Mouse (Mus musculus) intestine, embryonic 16.5 days (tissue): ENCODE data around the gene Abhd12b. TPM values are rescaled to one million over a fixed set of nuclear protein-coding genes. Genes with fewer than 3 reads are reported as not detected.

ENCODE experiments used
- ATAC-seq: fragments of 200-750 bp; cut with Nextera tagmentation; 2 replicates; pipeline ENCODE4 v1.8.0; 2017; ENCODE audit warnings: moderate TSS enrichment, moderate library complexity
- H3K27ac ChIP-seq: fragments of 300-500 bp; sonication (generic); 2 replicates; pipeline ENCODE4 v1.5.1; 2014; ENCODE audit warnings: mild to moderate bottlenecking, low read length
- H3K27me3 ChIP-seq: fragments of 300-500 bp; sonication (generic); replicated peaks from 2 replicates; pipeline ENCODE4 v1.6.1; 2014; ENCODE audit warnings: low read length, control low read depth, mixed read lengths; ENCODE audit not compliant: control insufficient read depth, insufficient read depth
- H3K36me3 ChIP-seq: fragments of 300-500 bp; sonication (generic); 2 replicates; pipeline ENCODE4 v1.6.1; 2014; ENCODE audit warnings: low read length, control low read depth; ENCODE audit not compliant: control insufficient read depth, insufficient read depth
- H3K4me1 ChIP-seq: fragments of 300-500 bp; sonication (generic); 2 replicates; pipeline ENCODE4 v1.6.1; 2014; ENCODE audit warnings: low read length, control low read depth, mixed read lengths; ENCODE audit not compliant: control insufficient read depth, insufficient read depth
- H3K4me2 ChIP-seq: fragments of 300-500 bp; sonication (generic); 2 replicates; pipeline ENCODE4 v1.6.1; 2014; ENCODE audit warnings: low read depth, low read length, control low read depth
- H3K4me3 ChIP-seq: fragments of 300-500 bp; sonication (generic); 2 replicates; pipeline ENCODE4 v1.5.1; 2014; ENCODE audit warnings: mild to moderate bottlenecking, low read length
- H3K9ac ChIP-seq: fragments of 300-500 bp; sonication (generic); 2 replicates; pipeline ENCODE4 v1.6.1; 2014; ENCODE audit warnings: low read depth, low read length
- H3K9me3 ChIP-seq: fragments of 300-500 bp; sonication (generic); 2 replicates; pipeline ENCODE4 v1.6.1; 2016; ENCODE audit warnings: low read length, control low read depth; ENCODE audit not compliant: control insufficient read depth
- WGBS: fragments of 180-500 bp; shearing (Covaris S2); extraction: QIAGEN DNeasy Blood & Tissue Kit; methylation state at CpG from one replicate; pipeline ENCODE4 v1.1.7; 2014; 5-methylcytosine and 5-hydroxymethylcytosine counted together
- polyA plus RNA-seq: library from polyadenylated mRNA; unstranded; fragments of >200 nt; fragmentation: Nextera tagmentation; extraction: Ambion mirVana; gene quantifications from 2 replicates; pipeline ENCODE4 v1.2.1, GENCODE M21; 2015

Abhd12b gene
- polyA plus RNA-seq, 1 experiment from 2014 or later: 0.23 TPM

DNA sequence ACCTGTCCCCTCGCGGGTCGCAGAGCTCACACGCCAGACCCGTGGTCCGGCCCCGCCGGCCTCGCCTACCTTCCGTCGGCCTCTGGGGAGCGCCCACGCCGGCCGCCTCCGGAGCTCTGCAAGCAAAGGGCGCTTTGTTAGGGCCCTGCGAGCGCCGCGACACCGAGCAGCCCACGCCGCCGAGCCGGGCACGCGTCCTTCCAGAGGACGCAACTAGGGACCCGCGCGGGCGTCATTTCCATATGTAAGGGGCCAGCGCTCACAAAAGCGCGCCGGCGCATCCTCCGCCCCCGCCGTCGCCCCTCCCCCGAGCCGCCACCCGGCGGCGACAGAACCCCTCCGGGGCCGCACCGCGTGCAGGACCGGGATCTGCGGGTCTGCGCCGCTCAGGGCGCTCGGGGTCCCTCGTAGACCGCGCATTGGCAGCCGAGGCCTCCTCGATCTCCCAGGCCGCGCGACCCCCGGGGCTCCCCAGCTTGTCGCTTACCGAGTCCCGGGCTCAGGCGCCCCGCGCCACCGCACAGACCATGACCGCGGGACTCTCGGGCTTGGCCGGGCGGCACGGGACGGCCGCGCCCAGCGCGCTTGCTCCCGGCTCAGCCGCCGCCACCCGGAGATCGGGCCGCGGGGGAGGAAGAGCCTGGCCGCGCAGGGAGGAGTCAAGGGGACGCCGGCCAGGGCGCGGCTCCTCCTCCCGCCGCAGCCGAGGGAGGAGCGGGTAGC, 42.4 kb upstream of the Abhd12b start:
- peak overlapping the region; percentile 86 for H3K27ac ChIP-seq
- peak overlapping the region; percentile 99 for H3K4me2 ChIP-seq
- WGBS: under 1% methylated on average over 95 of the region's 101 CpGs
- H3K9me3 ChIP-seq: no peaks in the 10 kb centered on the region
- H3K36me3 ChIP-seq: no peaks in the 10 kb centered on the region
- H3K9ac ChIP-seq: peak overlapping the region; percentile 88
- ATAC-seq: peak; percentile 94
- peak overlapping the region; percentile 88 for H3K4me3 ChIP-seq
- H3K4me1 ChIP-seq: peaks cover 11% of the 10 kb centered on the region
- H3K27me3 ChIP-seq: no peaks in the 10 kb centered on the region

DNA sequence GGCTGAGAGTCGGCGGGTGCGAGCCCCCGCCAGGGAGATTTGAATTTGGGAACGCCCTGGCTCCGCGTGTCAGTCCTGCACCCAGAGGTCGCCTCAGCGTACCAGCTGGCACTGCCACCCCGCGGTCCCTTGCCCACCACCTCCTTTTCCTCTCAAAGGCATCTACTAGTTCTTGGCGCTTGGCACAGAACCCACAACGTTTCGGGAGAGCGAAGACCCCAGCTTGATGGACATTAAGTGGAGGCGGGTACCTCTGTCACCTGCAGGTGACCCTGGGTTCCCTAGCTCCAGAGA, 41.9 kb upstream of the Abhd12b start:
- Histone ChIP-seq H3K27me3 (no peaks in the 10 kb centered on the region), H3K4me2 (peak overlapping the region; percentile 99), H3K4me3 (peak overlapping the region; percentile 88), H3K27ac (peak overlapping the region; percentile 86; the same call in 1 of the 2 replicates), H3K4me1 (peaks cover 9% of the 10 kb centered on the region), H3K9ac (peak overlapping the region; percentile 88), H3K36me3 (no peaks in the 10 kb centered on the region), H3K9me3 (no peaks in the 10 kb centered on the region)
- 5% methylated on average over 16 of the region's 16 CpGs for WGBS
- ATAC-seq: no peak

DNA sequence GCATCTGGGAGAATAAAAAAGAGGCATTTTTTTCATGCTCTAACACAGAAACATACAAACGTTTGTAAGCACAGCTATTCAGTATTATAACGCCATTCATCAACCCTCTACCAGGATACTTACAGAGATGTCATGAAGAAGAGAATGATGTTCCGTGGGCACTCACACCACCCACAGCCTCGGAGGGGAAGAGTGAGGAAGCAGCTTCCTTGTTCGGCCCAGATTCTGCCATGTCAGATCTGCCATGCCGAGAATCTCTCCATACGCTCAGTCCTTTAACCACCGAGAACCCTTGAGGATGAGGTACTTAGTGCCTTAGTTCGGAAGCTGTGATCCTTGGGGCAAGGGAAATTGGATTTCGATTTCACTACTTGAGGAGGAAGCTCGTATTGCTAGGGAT, 40.6 kb upstream of the Abhd12b start, which contains the start of gene Nin:
Gene Nin, minus strand, starts transcription at position 367 of the 400 bp plus-strand sequence.
- H3K27ac ChIP-seq: no peak within 1 kb of the TSS
- ATAC-seq: no peak

DNA sequence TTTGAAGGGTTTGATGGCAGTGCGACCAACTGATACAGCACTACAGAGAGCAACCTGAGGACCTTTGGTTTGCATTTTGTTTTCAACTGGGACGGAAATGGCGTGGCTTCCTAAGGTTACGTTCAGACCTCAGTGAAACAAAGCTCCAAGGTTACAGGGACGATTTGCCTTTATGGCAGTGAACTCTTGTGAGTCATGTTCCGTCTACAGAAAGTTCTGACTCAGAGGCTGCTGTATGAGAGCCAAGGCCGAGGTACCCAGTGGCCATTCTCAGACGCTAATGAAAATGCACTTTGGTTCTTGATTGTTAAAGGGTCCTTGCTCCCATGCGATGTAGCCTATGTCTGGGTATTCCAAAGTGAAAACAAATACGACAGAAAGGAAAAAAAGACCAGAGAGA, 36.8 kb upstream of the Abhd12b start:
- Histone ChIP-seq H3K4me1 (no peaks in the 10 kb centered on the region), H3K9ac (no peak overlapping the region), H3K27ac (no peak overlapping the region), H3K9me3 (no peaks in the 10 kb centered on the region), H3K4me2 (no peak overlapping the region), H3K36me3 (no peaks in the 10 kb centered on the region), H3K4me3 (no peak overlapping the region), H3K27me3 (no peaks in the 10 kb centered on the region)
- 78% methylated on average over 10 of the region's 10 CpGs for WGBS
- no peak for ATAC-seq

More for the DNA sequence above, 40.6 kb upstream of the Abhd12b start, which contains the start of gene Nin:
- Histone ChIP-seq H3K9ac (no peak within 1 kb of the TSS), H3K4me3 (no peak within 1 kb of the TSS), H3K4me2 (no peak within 1 kb of the TSS), H3K9me3 (no peaks in the 10 kb centered on the region), H3K36me3 (no peaks in the 10 kb centered on the region), H3K27me3 (no peaks in the 10 kb centered on the region), H3K4me1 (peaks cover 9% of the 10 kb centered on the region)
- 75% methylated on average over 11 of the region's 11 CpGs for WGBS

DNA sequence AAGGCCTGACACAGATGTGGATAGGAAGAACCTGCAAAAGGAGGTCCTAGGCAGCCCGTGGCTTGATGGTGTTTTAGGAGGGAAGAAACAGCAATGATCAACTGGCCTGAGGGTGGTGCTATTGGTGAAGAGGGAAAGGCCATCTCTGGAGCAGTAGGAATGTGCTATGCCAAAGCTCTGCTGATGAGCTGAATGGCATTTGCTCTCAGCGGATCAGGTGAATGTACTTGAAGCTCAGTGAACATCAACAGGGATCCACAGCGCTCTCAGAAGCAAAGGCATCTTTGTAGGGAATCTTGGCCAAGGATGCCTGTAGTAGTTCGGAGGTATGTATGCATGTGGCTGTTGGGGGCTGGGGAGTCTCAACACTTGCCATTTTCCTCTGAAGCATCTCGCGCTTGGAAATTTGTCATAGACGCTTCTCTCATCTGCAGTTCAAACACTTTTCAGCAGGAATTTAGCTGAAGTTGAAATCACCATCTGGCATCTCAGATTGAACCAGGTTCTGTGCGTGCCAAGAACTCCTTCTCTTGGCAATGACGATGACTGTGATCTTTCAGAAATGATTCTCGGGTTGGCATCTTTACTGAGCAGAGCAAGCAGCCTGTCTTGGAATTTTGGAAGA, 35.1 kb upstream of the Abhd12b start:
- no peaks in the 10 kb centered on the region for H3K4me1 ChIP-seq
- H3K27me3 ChIP-seq: no peaks in the 10 kb centered on the region
- no peak overlapping the region for H3K4me3 ChIP-seq
- no peak overlapping the region for H3K27ac ChIP-seq
- H3K36me3 ChIP-seq: no peaks in the 10 kb centered on the region
- H3K9ac ChIP-seq: no peak overlapping the region
- no peaks in the 10 kb centered on the region for H3K9me3 ChIP-seq
- ATAC-seq: no peak
- WGBS: 87% methylated on average over 10 of the region's 10 CpGs
- H3K4me2 ChIP-seq: no peak overlapping the region

DNA sequence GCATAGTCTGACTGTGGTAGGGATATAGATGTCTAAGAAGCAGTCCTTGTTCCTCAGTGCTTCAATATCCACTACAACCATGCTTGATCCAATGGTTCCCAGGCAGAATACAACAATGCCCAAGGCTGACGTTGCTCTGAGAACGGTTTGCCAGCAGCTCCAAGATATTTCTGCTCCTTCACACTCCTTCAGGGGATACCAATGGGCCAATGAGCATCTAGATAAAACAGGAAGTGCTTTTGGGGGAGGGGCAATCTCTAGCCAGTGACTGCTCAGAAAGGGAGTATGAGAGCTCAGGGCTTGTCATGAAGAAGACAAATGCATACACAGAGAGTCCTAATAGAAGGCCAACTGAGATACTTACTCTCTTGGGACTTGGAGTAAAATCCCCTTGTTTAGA, 34.4 kb upstream of the Abhd12b start:
- Histone ChIP-seq H3K4me2 (no peak overlapping the region), H3K9me3 (no peaks in the 10 kb centered on the region), H3K4me1 (no peaks in the 10 kb centered on the region), H3K36me3 (no peaks in the 10 kb centered on the region), H3K27me3 (no peaks in the 10 kb centered on the region), H3K9ac (no peak overlapping the region), H3K4me3 (no peak overlapping the region), H3K27ac (no peak overlapping the region)
- WGBS: 57% methylated on average over 2 of the region's 2 CpGs
- no peak for ATAC-seq

DNA sequence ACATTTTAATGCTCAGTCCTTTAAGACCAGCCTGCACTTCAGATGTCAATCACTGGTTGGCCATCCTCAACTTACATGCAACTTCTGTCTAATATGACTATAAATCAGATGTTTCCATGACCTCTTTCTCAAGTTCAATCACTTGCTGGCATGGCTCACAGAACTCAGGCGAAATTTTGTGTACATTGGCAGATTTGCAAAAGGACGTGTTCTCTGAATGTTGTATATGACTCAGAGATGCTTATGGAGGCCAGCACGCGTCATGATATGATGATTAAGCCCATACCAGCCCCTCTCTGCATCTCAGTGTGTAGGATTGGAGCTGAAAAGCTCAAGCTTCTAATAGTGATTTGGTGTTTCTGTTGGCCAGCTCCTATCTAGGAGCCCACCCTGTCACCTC, 27.3 kb upstream of the Abhd12b start:
- no peak overlapping the region for H3K9ac ChIP-seq
- H3K36me3 ChIP-seq: no peaks in the 10 kb centered on the region
- H3K4me2 ChIP-seq: no peak overlapping the region
- ATAC-seq: no peak
- no peaks in the 10 kb centered on the region for H3K4me1 ChIP-seq
- no peak overlapping the region for H3K4me3 ChIP-seq
- WGBS: 77% methylated on average over 4 of the region's 4 CpGs
- H3K27me3 ChIP-seq: no peaks in the 10 kb centered on the region
- no peaks in the 10 kb centered on the region for H3K9me3 ChIP-seq
- no peak overlapping the region for H3K27ac ChIP-seq

DNA sequence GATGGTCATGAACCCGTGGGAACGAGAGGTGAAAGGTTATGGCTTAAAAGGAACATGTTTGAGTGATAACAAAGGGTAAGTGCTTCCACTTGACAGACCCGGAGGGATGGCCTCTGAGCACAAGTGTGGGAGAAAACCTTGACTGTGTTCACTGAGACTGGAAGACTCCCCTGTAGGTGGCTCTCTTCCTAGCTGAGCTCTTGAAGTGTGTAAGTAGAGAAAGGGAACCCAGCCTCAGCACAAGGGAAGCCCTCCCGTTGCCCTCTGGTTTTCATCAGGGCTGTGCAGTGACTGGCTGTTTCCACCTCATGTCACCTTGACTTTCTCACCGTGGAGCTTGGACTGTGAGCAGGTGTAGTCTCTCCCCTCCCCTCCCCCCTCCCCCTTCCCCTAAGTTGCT, 24.8 kb upstream of the Abhd12b start:
- Histone ChIP-seq H3K4me2 (no peak overlapping the region), H3K4me1 (no peaks in the 10 kb centered on the region), H3K27ac (no peak overlapping the region), H3K4me3 (no peak overlapping the region), H3K9ac (no peak overlapping the region), H3K27me3 (no peaks in the 10 kb centered on the region), H3K9me3 (no peaks in the 10 kb centered on the region), H3K36me3 (no peaks in the 10 kb centered on the region)
- WGBS: 41% methylated on average over 5 of the region's 5 CpGs
- no peak for ATAC-seq

DNA sequence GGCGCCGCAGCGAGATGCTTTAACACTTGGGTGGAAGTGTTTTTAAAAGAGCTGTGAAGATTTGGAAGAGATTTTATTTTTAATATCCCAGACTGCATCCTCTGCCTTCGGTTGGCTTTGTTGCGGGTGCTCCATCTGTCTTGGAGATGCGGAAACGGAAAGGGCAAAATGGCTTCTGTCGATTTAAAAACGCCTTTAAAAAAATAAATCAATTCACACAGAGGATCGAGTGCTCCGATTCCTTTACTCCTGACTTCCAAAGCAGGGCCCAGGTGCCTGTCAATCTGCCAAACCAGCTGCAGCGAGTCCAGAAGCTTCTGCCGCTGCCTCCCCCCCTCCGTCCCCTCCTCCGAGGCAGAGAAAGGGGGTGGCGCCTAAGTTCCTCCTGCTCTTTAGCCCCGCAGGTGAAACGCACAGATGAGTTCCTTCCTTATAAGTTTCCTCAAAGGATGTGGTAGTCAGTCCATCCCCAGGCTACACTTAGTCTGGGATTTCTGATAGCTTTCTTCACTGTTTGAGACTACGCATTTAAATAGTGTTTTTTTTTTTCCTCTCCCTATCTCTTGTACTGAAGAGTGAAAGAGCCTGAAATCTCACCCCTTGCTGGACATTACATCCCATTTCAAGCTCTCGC, 22.8 kb upstream of the Abhd12b start:
- Histone ChIP-seq H3K9me3 (no peaks in the 10 kb centered on the region), H3K4me2 (peak overlapping the region; percentile 40), H3K27ac (no peak overlapping the region), H3K4me1 (no peaks in the 10 kb centered on the region), H3K27me3 (no peaks in the 10 kb centered on the region), H3K9ac (peak overlapping the region; percentile 27; the same call in 1 of the 2 replicates), H3K4me3 (peak overlapping the region; percentile 14; the same call in 1 of the 2 replicates), H3K36me3 (no peaks in the 10 kb centered on the region)
- WGBS: 44% methylated on average over 20 of the region's 20 CpGs
- ATAC-seq: no peak
